Mouse (Mus musculus): Measurements from ENCODE around the gene Wnt5b. TPM values are rescaled to one million over a fixed set of nuclear protein-coding genes. Genes with fewer than 3 reads are reported as not detected.
A peak's percentile ranks its signal among the peaks of the same experiment; 100 is the strongest.

Wnt5b gene
- polyA plus RNA-seq, 1 experiment from 2014 or later = 1.5 TPM

DNA sequence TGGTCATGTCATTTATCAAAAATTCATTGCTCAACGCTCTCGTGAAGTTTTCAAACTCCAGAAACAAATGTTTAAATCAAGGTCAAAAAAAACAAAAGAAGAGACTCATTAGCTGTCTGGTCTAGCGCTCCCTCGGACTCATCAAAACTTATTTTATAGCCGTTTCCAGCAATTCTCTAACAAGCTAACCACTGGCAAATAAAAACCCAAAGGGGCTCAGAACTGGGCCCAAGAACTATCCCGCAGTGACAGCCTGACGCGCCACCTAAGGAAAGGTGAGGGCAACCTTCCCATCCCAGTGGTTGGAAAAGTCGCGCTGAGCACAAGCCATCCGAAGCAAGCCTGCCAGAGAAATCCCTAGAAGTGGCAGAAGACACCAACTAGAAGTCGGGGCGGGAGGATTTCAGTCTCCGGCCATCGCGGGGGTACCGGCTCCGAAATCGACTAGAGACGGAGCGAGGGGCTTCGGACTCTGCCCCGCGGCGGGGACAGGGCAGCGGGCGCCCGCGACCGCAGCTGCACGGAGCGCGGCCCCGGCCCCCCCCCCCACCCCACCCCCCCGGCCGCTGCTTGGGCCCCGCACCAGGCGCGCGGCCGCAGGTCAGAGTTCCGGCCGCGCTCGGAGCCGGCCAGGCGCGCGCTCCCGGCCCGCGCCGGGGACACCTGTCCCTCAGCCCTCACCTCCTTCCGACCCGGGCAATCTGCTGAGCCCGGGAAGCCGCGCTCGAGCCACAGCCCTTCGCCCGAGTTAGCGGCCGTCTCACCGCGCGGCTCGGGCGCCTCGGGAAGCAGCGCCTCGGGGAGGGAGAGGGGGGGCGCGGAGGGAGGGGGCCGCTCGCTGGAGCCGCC, 156.1 kb downstream of the Wnt5b start:
- Histone ChIP-seq H3K4me1 (peaks cover 41% of the 10 kb centered on the region), H3K4me3 (peak overlapping the region; percentile 96), H3K9ac (peak overlapping the region; percentile 99), H3K9me3 (replicated peaks) (no peaks in the 10 kb centered on the region), H3K27me3 (replicated peaks) (no peaks in the 10 kb centered on the region), H3K27ac (peak overlapping the region; percentile 93), H3K36me3 (peaks cover 19% of the 10 kb centered on the region), H3K4me2 (peak overlapping the region; percentile 78)
- WGBS (ENCODE audit: insufficient replicate concordance) = 1% methylated on average over 27 of the region's 76 CpGs
- ATAC-seq = peak; percentile 81

DNA sequence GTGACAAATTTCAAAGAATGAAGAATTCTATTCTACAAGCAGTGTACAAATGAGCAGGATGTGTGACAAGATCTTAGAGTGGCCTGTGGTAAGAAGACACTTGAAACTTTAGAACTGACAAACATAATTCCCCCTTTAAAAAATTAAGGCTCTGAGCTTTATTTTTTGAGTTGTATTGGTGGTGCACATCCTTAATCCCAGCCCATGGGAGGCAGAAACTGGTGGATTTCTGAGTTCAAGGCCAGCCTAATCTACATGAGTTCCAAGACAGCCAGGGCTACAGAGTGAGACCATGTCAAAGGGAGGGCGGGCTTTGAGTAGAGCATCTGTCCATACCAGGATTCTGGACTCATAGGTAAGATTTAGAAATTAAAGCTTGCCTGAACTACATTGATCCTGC, 157.3 kb downstream of the Wnt5b start:
- peak overlapping the region; percentile 99 for H3K9ac ChIP-seq
- no peak for ATAC-seq

DNA sequence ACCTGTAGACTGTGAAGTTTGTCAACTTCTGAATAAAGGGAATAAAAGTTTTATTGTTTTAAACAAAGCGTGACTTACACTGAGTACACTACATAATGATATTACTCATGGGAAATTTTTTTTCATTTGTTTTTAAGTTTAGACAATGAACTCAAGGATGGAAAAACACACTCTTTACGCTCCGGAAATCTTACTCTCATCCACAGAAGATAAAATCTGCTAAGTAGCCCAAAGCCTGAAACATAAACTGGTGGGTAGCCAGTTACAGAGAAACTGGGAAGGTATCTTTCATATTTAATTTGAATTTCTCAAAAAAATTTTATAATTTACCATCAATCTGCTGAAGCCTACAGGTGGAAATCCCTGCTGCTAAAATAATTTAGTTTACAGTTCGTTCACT, 157.7 kb downstream of the Wnt5b start:
- Histone ChIP-seq H3K27me3 (replicated peaks) (no peaks in the 10 kb centered on the region), H3K36me3 (peaks cover 27% of the 10 kb centered on the region), H3K9me3 (replicated peaks) (no peaks in the 10 kb centered on the region), H3K4me1 (peaks cover 55% of the 10 kb centered on the region), H3K4me3 (peak overlapping the region; percentile 96), H3K4me2 (peak overlapping the region; percentile 78), H3K9ac (no peak overlapping the region), H3K27ac (no peak overlapping the region)
- no peak for ATAC-seq
- whole genome bisulfite sequencing (ENCODE audit: insufficient replicate concordance) = 80% methylated on average over 4 of the region's 4 CpGs

More for the DNA sequence above, 157.3 kb downstream of the Wnt5b start:
- WGBS (ENCODE audit: insufficient replicate concordance) = 53% methylated on average over 1 of the region's 1 CpGs
- Histone ChIP-seq H3K27me3 (replicated peaks) (no peaks in the 10 kb centered on the region), H3K4me1 (peaks cover 51% of the 10 kb centered on the region), H3K36me3 (peaks cover 27% of the 10 kb centered on the region), H3K27ac (peak overlapping the region; percentile 23; the same call in 1 of the 2 replicates), H3K4me3 (peak overlapping the region; percentile 96), H3K9me3 (replicated peaks) (no peaks in the 10 kb centered on the region), H3K4me2 (peak overlapping the region; percentile 78)

DNA sequence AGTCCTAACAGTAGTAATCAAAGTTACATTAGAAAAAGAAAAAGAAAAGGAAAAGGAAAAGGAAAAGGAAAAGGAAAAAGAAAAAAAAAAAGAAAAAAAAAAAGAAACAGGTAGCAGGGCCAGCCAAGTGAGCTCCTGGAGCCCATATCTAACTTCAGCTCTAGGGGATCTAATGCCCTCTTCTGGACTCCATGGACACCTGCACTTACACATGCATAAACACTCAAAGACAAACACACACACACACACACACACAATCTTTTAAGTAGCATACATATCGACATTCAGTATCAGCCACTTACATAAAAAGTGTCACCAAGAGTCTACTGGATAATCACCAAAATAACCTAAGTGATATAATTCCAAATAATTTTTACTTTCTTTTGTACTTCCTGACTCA, 158.5 kb downstream of the Wnt5b start:
- H3K4me1 ChIP-seq = peaks cover 62% of the 10 kb centered on the region
- H3K9ac ChIP-seq = no peak overlapping the region
- peaks cover 27% of the 10 kb centered on the region for H3K36me3 ChIP-seq
- no peak overlapping the region for H3K4me3 ChIP-seq
- no peak overlapping the region for H3K27ac ChIP-seq
- no peaks in the 10 kb centered on the region for H3K9me3 ChIP-seq (replicated peaks)
- 94% methylated on average over 1 of the region's 1 CpGs for WGBS (ENCODE audit: insufficient replicate concordance)
- no peaks in the 10 kb centered on the region for H3K27me3 ChIP-seq (replicated peaks)
- no peak overlapping the region for H3K4me2 ChIP-seq
- ATAC-seq = no peak

Other genes starting within 250 kb of the Wnt5b start
- gene Lrtm2, start 213.6 kb downstream of the Wnt5b start, polyA plus RNA-seq (2016; fragmentation: Nextera tagmentation; extraction: Ambion mirVana) = not detected in 2 replicates
- 30.2 TPM in 2 replicates for gene Adipor2, start 126.6 kb downstream of the Wnt5b start, polyA plus RNA-seq (2016; fragmentation: Nextera tagmentation; extraction: Ambion mirVana)
- gene Fbxl14, start 64.7 kb downstream of the Wnt5b start, polyA plus RNA-seq (2016; fragmentation: Nextera tagmentation; extraction: Ambion mirVana) = 3.2 and 3.4 TPM in 2 replicates